Mouse (Mus musculus): ENCODE data around the gene Ctu2.

DNA sequence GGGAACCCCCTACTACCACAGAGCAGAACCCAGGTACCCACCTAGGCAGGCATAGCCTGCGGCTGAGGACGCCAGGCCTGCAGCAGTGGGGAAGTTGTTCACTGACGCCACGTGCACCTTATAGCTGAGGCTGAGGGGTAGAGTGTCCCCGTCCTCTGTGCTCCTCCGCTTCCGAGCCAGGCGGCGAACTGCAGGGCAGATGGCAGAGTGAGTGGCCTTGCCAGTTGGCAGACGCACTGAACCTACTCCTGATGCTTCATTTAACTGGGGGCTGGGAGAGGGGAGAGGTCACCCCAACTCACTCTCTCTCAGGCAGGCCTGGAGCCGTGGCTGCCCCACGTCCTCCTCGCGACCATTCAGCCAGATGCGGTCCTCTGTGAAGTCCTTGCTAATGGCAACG is 36.6 kb upstream of the Ctu2 start:
- TF ChIP-seq CTCF (IDR thresholded peaks at IDR 0.05; ENCODE audit: control insufficient read depth, insufficient read depth, insufficient read length), result no peak
- no peak for TF ChIP-seq MAX (IDR thresholded peaks at IDR 0.05)
- TF ChIP-seq USF1 (IDR thresholded peaks at IDR 0.05; ENCODE audit: low read depth), result no peak
- no peak for TF ChIP-seq MYOD1 (IDR thresholded peaks at IDR 0.05; ENCODE audit: control insufficient read depth, insufficient read length, low read depth)
